Mouse (Mus musculus) heart, adult 2 months (tissue): ENCODE data around the gene Clgn. TPM values are rescaled to one million over a fixed set of nuclear protein-coding genes. Genes with fewer than 3 reads are reported as not detected.

Experiments used
- DNase-seq, 2 experiments: peaks; one replicate each; pipeline ENCODE4 v3.0.0; 2021
- H3K27ac ChIP-seq: fragments of 200-600 bp; 2 replicates; pipeline ENCODE4 v1.8.1; 2022
- H3K27me3 ChIP-seq: fragments of 200-500 bp; 2 replicates; pipeline ENCODE4 v1.6.1; 2012; ENCODE audit warnings: mild to moderate bottlenecking, low read length, inconsistent platforms, mixed read lengths; ENCODE audit not compliant: control insufficient read depth, insufficient read depth
- H3K36me3 ChIP-seq: fragments of 200-500 bp; 2 replicates; pipeline ENCODE4 v1.6.1; 2012; ENCODE audit warnings: low read length, inconsistent platforms; ENCODE audit not compliant: control insufficient read depth, insufficient read depth
- H3K4me1 ChIP-seq: fragments of 200-500 bp; 2 replicates; pipeline ENCODE4 v1.6.1; 2011; ENCODE audit warnings: low read length; ENCODE audit not compliant: control insufficient read depth, insufficient read depth
- H3K4me3 ChIP-seq: fragments of 200-600 bp; 2 replicates; pipeline ENCODE4 v1.8.1; 2022
- H3K79me2 ChIP-seq: fragments of 200-500 bp; replicated peaks from 2 replicates; pipeline ENCODE4 v1.6.1; 2012; ENCODE audit warnings: mild to moderate bottlenecking, inconsistent platforms, low read length, moderate library complexity, mixed read lengths; ENCODE audit not compliant: control insufficient read depth, insufficient read depth
- H3K9ac ChIP-seq: fragments of 200-500 bp; 2 replicates; pipeline ENCODE4 v1.6.1; 2012; ENCODE audit warnings: low read depth, mild to moderate bottlenecking, control low read depth, inconsistent platforms, low read length, mixed read lengths
- CTCF ChIP-seq: fragments of 200-600 bp; IDR thresholded peaks from 2 replicates; pipeline ENCODE4 v1.8.1; 2022; ENCODE audit warnings: antibody characterized with exemption, mild to moderate bottlenecking, moderate library complexity
- EP300 ChIP-seq: fragments of 200-500 bp; IDR thresholded peaks from 2 replicates; pipeline ENCODE4 v1.6.1; 2011; ENCODE audit warnings: low read depth, low read length, control low read depth; ENCODE audit not compliant: insufficient read depth
- POLR2A ChIP-seq: fragments of 200-500 bp; IDR thresholded peaks from 2 replicates; pipeline ENCODE4 v1.6.1; 2011; ENCODE audit warnings: mild to moderate bottlenecking, low read depth, low read length, control low read depth; ENCODE audit not compliant: insufficient read depth
- WGBS: fragments of 180-500 bp; shearing (Covaris S2); methylation state at CpG from one replicate; pipeline ENCODE4 v1.1.7; 2018; 5-methylcytosine and 5-hydroxymethylcytosine counted together
- intact Hi-C: fragments of 180-260 bp; cut with DNase I; formaldehyde crosslinking; loops from one replicate; pipeline ENCODE4 v1.15.1; 2025
- polyA plus RNA-seq: library from polyadenylated mRNA; depleted of rRNA; stranded (reverse); fragments of >200 nt; gene quantifications from 2 replicates; pipeline ENCODE4 v1.2.3, GENCODE M21; 2012
- total RNA-seq, 2 experiments: library from RNA; stranded (reverse); gene quantifications; 2 replicates each; pipeline ENCODE4 v1.2.3; 2021

The Clgn gene
- total and polyA plus RNA-seq, 3 experiments: 0.08 TPM; not detected in 2

DNA sequence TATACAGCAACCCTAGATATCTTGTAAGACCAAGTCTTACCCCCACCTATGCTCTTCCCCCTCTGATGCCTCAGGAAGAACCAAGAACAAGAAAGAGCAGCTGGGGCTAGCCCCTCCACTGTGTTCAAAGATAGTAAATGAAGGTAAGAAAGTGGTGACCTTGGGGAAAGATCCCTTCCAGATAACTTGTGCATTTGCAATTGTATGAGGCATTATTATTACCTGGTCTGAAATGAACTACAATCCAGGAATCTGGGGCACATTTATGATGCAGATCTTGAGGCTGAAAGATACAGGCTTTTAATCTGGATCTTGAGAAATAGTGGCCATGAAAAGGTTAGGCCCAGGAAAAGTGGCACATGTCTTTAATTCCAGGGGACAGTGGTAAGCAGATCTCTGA is 12.4 kb upstream of the Clgn start:
- intact Hi-C loops: no loop called here
- no peaks in the 10 kb centered on the region for H3K36me3 ChIP-seq
- H3K4me1 ChIP-seq: no peaks in the 10 kb centered on the region
- no peak overlapping the region for H3K27ac ChIP-seq
- H3K79me2 ChIP-seq: no peaks in the 10 kb centered on the region
- H3K4me3 ChIP-seq: no peak overlapping the region
- no peaks in the 10 kb centered on the region for H3K27me3 ChIP-seq
- no peak for TF ChIP-seq EP300
- TF ChIP-seq CTCF: no peak
- TF ChIP-seq POLR2A: no peak
- no peak overlapping the region for H3K9ac ChIP-seq
- no peak for DNase-seq

DNA sequence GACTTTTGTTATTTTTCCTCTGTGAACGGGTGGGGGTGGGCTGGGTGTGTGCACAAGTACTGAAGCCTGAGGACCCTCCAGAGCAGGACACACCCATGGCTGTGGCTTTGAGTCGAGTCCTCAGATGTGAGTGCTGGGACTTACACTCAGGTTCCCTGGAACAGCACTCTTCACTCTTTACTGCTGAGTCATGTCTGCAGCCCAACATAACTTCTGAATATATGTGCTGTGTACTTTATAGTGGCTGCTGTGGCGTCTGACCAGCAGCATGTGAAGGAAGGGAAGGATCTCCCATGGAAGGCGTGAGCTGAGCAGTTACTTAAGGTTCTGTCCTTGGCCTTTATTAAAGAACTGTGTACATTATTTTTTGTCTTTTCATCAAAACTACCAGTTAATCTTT is 9.5 kb upstream of the Clgn start:
- 54% methylated on average over 4 of the region's 4 CpGs for WGBS
- intact Hi-C loops: no loop called here

DNA sequence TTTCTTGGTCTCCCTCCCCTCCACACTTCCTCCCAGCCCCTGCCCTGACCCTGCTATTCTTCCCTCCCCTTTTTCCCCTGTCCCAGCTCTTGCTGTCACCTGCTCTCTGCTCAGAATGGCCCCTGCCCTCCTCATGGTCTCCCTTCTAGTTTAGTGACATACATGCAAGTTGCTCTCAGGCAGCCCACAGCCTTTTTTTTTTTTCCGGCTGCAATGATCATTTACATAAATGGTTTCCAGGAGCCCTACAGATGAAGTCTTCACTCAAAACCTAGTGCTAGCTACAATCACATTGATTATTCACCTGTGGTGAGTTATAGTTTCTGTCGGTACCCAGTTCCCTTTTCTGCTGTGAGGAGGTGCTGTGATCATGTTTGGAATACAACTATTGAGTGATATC is 8.7 kb upstream of the Clgn start:
- intact Hi-C loops: no loop called here
- H3K79me2 ChIP-seq: no peaks in the 10 kb centered on the region
- WGBS: 72% methylated on average over 2 of the region's 2 CpGs

More for the DNA sequence above, 9.5 kb upstream of the Clgn start:
- no peaks in the 10 kb centered on the region for H3K79me2 ChIP-seq
- no peak overlapping the region for H3K4me3 ChIP-seq
- H3K36me3 ChIP-seq: no peaks in the 10 kb centered on the region
- no peak overlapping the region for H3K9ac ChIP-seq
- DNase-seq: no peak
- H3K27me3 ChIP-seq: no peaks in the 10 kb centered on the region
- TF ChIP-seq EP300: no peak
- no peak for TF ChIP-seq POLR2A
- TF ChIP-seq CTCF: no peak
- no peaks in the 10 kb centered on the region for H3K4me1 ChIP-seq
- H3K27ac ChIP-seq: no peak overlapping the region

DNA sequence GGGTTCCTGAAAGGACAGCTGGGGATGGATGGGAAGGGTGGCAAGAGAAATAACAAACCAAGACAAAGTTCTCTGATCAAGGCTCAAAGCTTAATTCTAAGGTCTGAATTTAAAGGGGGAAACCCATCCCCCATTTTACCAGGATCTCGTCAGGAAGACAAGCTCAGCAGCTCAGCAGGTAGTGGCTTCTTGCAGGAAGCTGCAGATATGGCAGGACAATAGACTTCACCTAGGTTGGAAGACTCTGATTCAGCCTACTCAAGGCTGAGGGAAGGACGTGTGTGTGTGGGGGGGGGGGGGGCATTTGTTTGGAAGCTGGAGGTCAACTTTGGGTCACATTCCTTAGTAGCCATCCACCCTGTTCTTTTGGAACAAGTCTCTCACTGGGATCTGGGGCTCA is 6.8 kb upstream of the Clgn start:
- H3K4me3 ChIP-seq: no peak overlapping the region
- no peaks in the 10 kb centered on the region for H3K79me2 ChIP-seq
- intact Hi-C loops: no loop called here
- no peak overlapping the region for H3K9ac ChIP-seq
- no peaks in the 10 kb centered on the region for H3K36me3 ChIP-seq
- H3K27me3 ChIP-seq: no peaks in the 10 kb centered on the region
- 23% methylated on average over 2 of the region's 2 CpGs for WGBS
- H3K27ac ChIP-seq: no peak overlapping the region
- H3K4me1 ChIP-seq: no peaks in the 10 kb centered on the region
- no peak for DNase-seq
- TF ChIP-seq CTCF (no peak), EP300 (no peak), POLR2A (no peak)

More for the DNA sequence above, 8.7 kb upstream of the Clgn start:
- no peaks in the 10 kb centered on the region for H3K27me3 ChIP-seq
- no peak for DNase-seq
- no peak overlapping the region for H3K4me3 ChIP-seq
- H3K9ac ChIP-seq: no peak overlapping the region
- H3K4me1 ChIP-seq: no peaks in the 10 kb centered on the region
- no peak overlapping the region for H3K27ac ChIP-seq
- TF ChIP-seq POLR2A (no peak), CTCF (no peak), EP300 (no peak)
- H3K36me3 ChIP-seq: no peaks in the 10 kb centered on the region

DNA sequence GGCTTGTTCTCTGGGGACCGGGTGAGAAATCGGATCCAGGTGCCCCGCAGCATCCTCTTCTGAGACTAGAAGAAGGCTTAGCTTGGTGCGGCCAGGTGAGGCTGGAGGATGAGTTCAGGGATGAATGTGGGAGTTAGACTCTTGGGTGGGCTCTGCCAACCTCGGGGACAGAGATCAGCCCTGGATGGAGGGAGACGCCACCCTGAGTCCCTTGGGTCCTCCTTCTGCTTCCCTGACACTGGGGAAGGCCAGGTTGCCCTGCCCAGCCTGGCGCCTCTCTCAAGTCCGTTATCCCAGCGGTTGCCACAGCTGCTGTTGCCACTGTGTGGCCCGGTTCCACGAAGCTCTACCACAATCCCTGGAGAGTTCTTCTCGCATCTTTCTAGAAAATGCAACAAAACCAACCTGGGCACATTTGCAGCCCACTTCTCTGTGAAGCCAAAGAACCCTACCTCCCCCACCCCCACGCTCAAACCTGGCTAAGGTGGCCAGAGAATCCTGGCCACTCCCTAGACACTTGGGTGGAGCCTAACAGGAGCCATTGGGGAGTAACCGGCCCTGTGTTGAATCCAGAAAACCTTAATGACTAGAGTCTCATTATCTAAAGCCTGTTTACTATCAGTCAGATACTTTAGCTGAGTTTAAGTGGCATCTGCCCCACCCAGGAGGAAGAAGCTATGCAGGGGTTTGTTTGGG is 487 bp downstream of the Clgn start:
- Histone ChIP-seq H3K79me2 (no peaks in the 10 kb centered on the region), H3K4me3 (no peak overlapping the region), H3K27ac (no peak overlapping the region), H3K4me1 (no peaks in the 10 kb centered on the region), H3K27me3 (peaks cover 8% of the 10 kb centered on the region), H3K9ac (no peak overlapping the region), H3K36me3 (no peaks in the 10 kb centered on the region)
- WGBS: 10% methylated on average over 14 of the region's 14 CpGs
- DNase-seq: no peak
- TF ChIP-seq POLR2A (no peak), CTCF (no peak)
- intact Hi-C loops: no loop called here

DNA sequence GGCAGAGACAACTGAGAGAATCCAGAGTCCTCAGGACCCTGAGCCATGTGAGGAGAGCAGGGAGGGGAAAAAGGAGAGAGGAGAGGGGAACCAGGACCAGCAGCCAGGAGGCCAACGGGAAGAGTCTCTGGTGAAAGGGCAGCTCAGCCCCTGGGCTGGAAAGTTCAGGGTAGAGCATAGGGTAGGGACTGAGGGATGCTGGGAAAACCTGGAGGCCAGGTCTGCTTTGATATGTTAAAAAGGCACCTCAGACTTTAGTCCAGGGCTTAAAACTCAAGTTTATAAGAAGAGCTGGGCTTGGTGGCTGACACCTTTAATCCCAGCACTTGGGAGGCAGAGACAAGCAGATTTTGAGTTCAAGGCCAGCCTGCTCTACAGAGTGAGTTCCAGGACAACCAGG is 2.9 kb downstream of the Clgn start:
- no peak for TF ChIP-seq CTCF
- no peak for TF ChIP-seq EP300
- no peak for TF ChIP-seq POLR2A
- 65% methylated on average over 1 of the region's 1 CpGs for WGBS

More for the DNA sequence above, 2.9 kb downstream of the Clgn start:
- DNase-seq: no peak
- intact Hi-C loops: no loop called here
- Histone ChIP-seq H3K27ac (no peak overlapping the region), H3K36me3 (no peaks in the 10 kb centered on the region), H3K9ac (no peak overlapping the region), H3K79me2 (no peaks in the 10 kb centered on the region), H3K27me3 (peaks cover 8% of the 10 kb centered on the region), H3K4me1 (no peaks in the 10 kb centered on the region), H3K4me3 (no peak overlapping the region)
